Mouse (Mus musculus) liver, embryonic 14.5 days (tissue): Measurements from ENCODE around the gene Lzic. TPM values are rescaled to one million over a fixed set of nuclear protein-coding genes. Genes with fewer than 3 reads are reported as not detected.
"Not testable (repeated sequence)": the region's sequence is repeated elsewhere in the genome, so short reads cannot be mapped to it uniquely, and the experiment has no call there.

ENCODE experiments used
- ATAC-seq: fragments of 200-750 bp; cut with Nextera tagmentation; 2 replicates; pipeline ENCODE4 v1.8.0; 2017; ENCODE audit warnings: moderate number of reproducible peaks, mild to moderate bottlenecking, moderate library complexity; ENCODE audit not compliant: insufficient read depth
- DNase-seq, 3 experiments: peaks; one replicate each; pipeline ENCODE4 v3.0.0-alpha.2; 2012 to 2013; ENCODE audit warnings: low read depth in 3 of 3, low spot score in 3 of 3
- H3K27ac ChIP-seq: fragments of 300-500 bp; sonication (generic); 2 replicates; pipeline ENCODE4 v1.5.1; 2014; ENCODE audit warnings: moderate library complexity, mild to moderate bottlenecking, control low read depth, inconsistent platforms
- H3K27me3 ChIP-seq: fragments of 300-500 bp; sonication (generic); 2 replicates; pipeline ENCODE4 v1.6.1; 2014; ENCODE audit warnings: mild to moderate bottlenecking, low read length, moderate library complexity; ENCODE audit not compliant: control insufficient read depth, insufficient read depth
- H3K36me3 ChIP-seq: fragments of 300-500 bp; sonication (generic); replicated peaks from 2 replicates; pipeline ENCODE4 v1.6.1; 2014; ENCODE audit warnings: low read depth; ENCODE audit not compliant: control insufficient read depth, insufficient read depth
- H3K4me1 ChIP-seq, 2 experiments: fragments of 200-500 bp in 1 of 2; fragments of 300-500 bp in 1 of 2; sonication (generic) in 1 of 2; replicated peaks; 2 replicates each; pipeline ENCODE4 v1.6.1; 2012 to 2014; ENCODE audit warnings: antibody characterized with exemption in 1 of 2, inconsistent platforms in 1 of 2, low read length in 1 of 2; ENCODE audit not compliant: control insufficient read depth in 2 of 2, insufficient read depth in 2 of 2
- H3K4me2 ChIP-seq: fragments of 300-500 bp; sonication (generic); 2 replicates; pipeline ENCODE4 v1.6.1; 2014; ENCODE audit warnings: low read depth, mild to moderate bottlenecking, control low read depth, moderate library complexity
- H3K4me3 ChIP-seq, 2 experiments: fragments of 200-500 bp in 1 of 2; fragments of 300-500 bp in 1 of 2; sonication (generic) in 1 of 2; 2 replicates each; pipeline ENCODE4 v1.5.1; 2012 to 2014; ENCODE audit warnings: low read depth in 2 of 2, low read length in 2 of 2, mild to moderate bottlenecking in 2 of 2, control low read depth in 1 of 2, inconsistent platforms in 1 of 2, moderate library complexity in 1 of 2; ENCODE audit not compliant: insufficient read depth in 1 of 2
- H3K9ac ChIP-seq: fragments of 300-500 bp; sonication (generic); replicated peaks from 2 replicates; pipeline ENCODE4 v1.6.1; 2014; ENCODE audit warnings: mild to moderate bottlenecking, control low read depth, moderate library complexity
- H3K9me3 ChIP-seq: fragments of 300-500 bp; sonication (generic); 2 replicates; pipeline ENCODE4 v1.6.1; 2016; ENCODE audit warnings: low read length, mixed read lengths; ENCODE audit not compliant: control insufficient read depth
- CTCF ChIP-seq: IDR thresholded peaks from 2 replicates; pipeline ENCODE4 v1.5.1; 2016; ENCODE audit warnings: antibody characterized with exemption, low read depth, control low read depth
- EP300 ChIP-seq: IDR thresholded peaks from 2 replicates; pipeline ENCODE4 v1.6.1; 2016; ENCODE audit warnings: antibody characterized with exemption, low read depth
- WGBS: fragments of 180-500 bp; shearing (Covaris S2); extraction: QIAGEN DNeasy Blood & Tissue Kit; methylation state at CpG from one replicate; pipeline ENCODE4 v1.1.7; 2014; ENCODE audit not compliant: insufficient replicate concordance; 5-methylcytosine and 5-hydroxymethylcytosine counted together
- polyA plus RNA-seq, 2 experiments: library from polyadenylated mRNA; depleted of rRNA in 1 of 2; stranded (reverse) in 1 of 2; unstranded in 1 of 2; fragments of >200 nt; fragmentation: Nextera tagmentation in 1 of 2; extraction: Ambion mirVana in 1 of 2; gene quantifications; 2 replicates each; pipeline versions ENCODE4 v1.2.1 to v1.2.3; 2012 to 2014

Gene Lzic
- polyA plus RNA-seq, 2 experiments, result 9.1 to 14.9 TPM

GRCm38 (mm10) chr4:149460475-149460874 lies 24.6 kb upstream of the Lzic start:
- not testable (repeated sequence) for H3K27ac ChIP-seq, H3K9me3 ChIP-seq, ATAC-seq, H3K4me2 ChIP-seq, H3K4me1 ChIP-seq, H3K9ac ChIP-seq, H3K4me3 ChIP-seq, H3K36me3 ChIP-seq, H3K27me3 ChIP-seq, DNase-seq
- WGBS, result 47% methylated on average over 2 of the region's 2 CpGs
- peak; percentile 36; the same call in 1 of the 2 replicates for TF ChIP-seq CTCF

- 26% methylated on average over 3 of the region's 7 CpGs for WGBS
- DNase-seq (no peak), ATAC-seq (no peak)
- Histone ChIP-seq H3K27ac (no peak overlapping the region), H3K4me3 (no peak overlapping the region), H3K4me2 (no peak overlapping the region), H3K36me3 (no peaks in the 10 kb centered on the region), H3K27me3 (no peaks in the 10 kb centered on the region), H3K9me3 (no peaks in the 10 kb centered on the region), H3K9ac (no peak overlapping the region), H3K4me1 (no peaks in the 10 kb centered on the region; a peak in 1 of 4 replicates)
- TF ChIP-seq EP300, result no peak
- TF ChIP-seq CTCF, result no peak
These were observed 23.3 kb upstream of the Lzic start for GRCm38 (mm10) chr4:149461579-149462304.

GRCm38 (mm10) chr4:149462305-149462971 lies 22.6 kb upstream of the Lzic start:
- no peak for TF ChIP-seq EP300
- no peak for TF ChIP-seq CTCF

GRCm38 (mm10) chr4:149463435-149463950 lies 21.5 kb upstream of the Lzic start:
- Histone ChIP-seq H3K36me3 (no peaks in the 10 kb centered on the region), H3K4me2 (no peak overlapping the region), H3K27ac (no peak overlapping the region), H3K9me3 (no peaks in the 10 kb centered on the region), H3K9ac (no peak overlapping the region), H3K4me3 (no peak overlapping the region), H3K27me3 (no peaks in the 10 kb centered on the region), H3K4me1 (no peaks in the 10 kb centered on the region; a peak in 1 of 4 replicates)
- ATAC-seq (no peak), DNase-seq (no peak)
- no peak for TF ChIP-seq CTCF
- no peak for TF ChIP-seq EP300
- WGBS, result 49% methylated on average over 6 of the region's 6 CpGs

More at GRCm38 (mm10) chr4:149462305-149462971, 22.6 kb upstream of the Lzic start:
- H3K9ac ChIP-seq, result no peak overlapping the region
- no peak overlapping the region for H3K27ac ChIP-seq
- ATAC-seq (no peak), DNase-seq (no peak)
- whole genome bisulfite sequencing, result 41% methylated on average over 6 of the region's 6 CpGs
- H3K4me2 ChIP-seq, result no peak overlapping the region
- no peaks in the 10 kb centered on the region; a peak in 1 of 4 replicates for H3K4me1 ChIP-seq
- H3K36me3 ChIP-seq, result no peaks in the 10 kb centered on the region
- no peaks in the 10 kb centered on the region for H3K27me3 ChIP-seq
- no peak overlapping the region for H3K4me3 ChIP-seq
- no peaks in the 10 kb centered on the region for H3K9me3 ChIP-seq

GRCm38 (mm10) chr4:149469557-149469956 lies 15.5 kb upstream of the Lzic start:
- DNase-seq (no peak), ATAC-seq (no peak)
- TF ChIP-seq EP300, result no peak
- no peak for TF ChIP-seq CTCF
- WGBS, result 61% methylated on average over 3 of the region's 3 CpGs
- Histone ChIP-seq H3K4me2 (no peak overlapping the region), H3K27ac (no peak overlapping the region), H3K27me3 (no peaks in the 10 kb centered on the region), H3K4me3 (no peak overlapping the region), H3K4me1 (no peaks in the 10 kb centered on the region), H3K9ac (no peak overlapping the region), H3K36me3 (no peaks in the 10 kb centered on the region), H3K9me3 (no peaks in the 10 kb centered on the region)
